Mouse (Mus musculus): ENCODE measurements around the gene Anpep.

- TF ChIP-seq CTCF (IDR thresholded peaks at IDR 0.05; ENCODE audit: low read depth) (peak; percentile 93), EP300 (optimal IDR thresholded peaks at IDR 0.05) (no peak)
These were observed 61.8 kb downstream of the Anpep start for GRCm38 (mm10) chr7:79799048-79799447.

Measured in stomach, postnatal 0 days (tissue).